Mouse (Mus musculus) liver, embryonic 15.5 days (tissue): ENCODE data around the gene Cyp2ab1. TPM values are rescaled to one million over a fixed set of nuclear protein-coding genes. Genes with fewer than 3 reads are reported as not detected.
A peak's percentile ranks its signal among the peaks of the same experiment; 100 is the strongest.
"Not testable (repeated sequence)": the region's sequence is repeated elsewhere in the genome, so short reads cannot be mapped to it uniquely, and the experiment has no call there.

Source experiments
- ATAC-seq: fragments of 200-750 bp; cut with Nextera tagmentation; 2 replicates; pipeline ENCODE4 v1.8.0; 2017; ENCODE audit warnings: moderate number of reproducible peaks, mild to moderate bottlenecking, moderate library complexity; ENCODE audit not compliant: insufficient read depth
- H3K27ac ChIP-seq: fragments of 300-500 bp; sonication (generic); replicated peaks from 2 replicates; pipeline ENCODE4 v1.5.1; 2015; ENCODE audit warnings: mild to moderate bottlenecking, inconsistent platforms
- H3K27me3 ChIP-seq: fragments of 300-500 bp; sonication (generic); 2 replicates; pipeline ENCODE4 v1.6.1; 2015; ENCODE audit warnings: mild to moderate bottlenecking, inconsistent platforms
- H3K36me3 ChIP-seq: fragments of 300-500 bp; sonication (generic); replicated peaks from 2 replicates; pipeline ENCODE4 v1.6.1; 2015; ENCODE audit warnings: moderate library complexity, mild to moderate bottlenecking, inconsistent platforms
- H3K4me1 ChIP-seq: fragments of 300-500 bp; sonication (generic); replicated peaks from 2 replicates; pipeline ENCODE4 v1.6.1; 2015; ENCODE audit warnings: inconsistent platforms
- H3K4me2 ChIP-seq: fragments of 300-500 bp; sonication (generic); 2 replicates; pipeline ENCODE4 v1.6.1; 2015; ENCODE audit warnings: moderate library complexity, mild to moderate bottlenecking, inconsistent platforms
- H3K4me3 ChIP-seq: fragments of 300-500 bp; sonication (generic); replicated peaks from 2 replicates; pipeline ENCODE4 v1.5.1; 2015; ENCODE audit warnings: mild to moderate bottlenecking, inconsistent platforms
- H3K9ac ChIP-seq: fragments of 300-500 bp; sonication (generic); 2 replicates; pipeline ENCODE4 v1.6.1; 2015; ENCODE audit warnings: moderate library complexity, mild to moderate bottlenecking, inconsistent platforms
- H3K9me3 ChIP-seq: fragments of 300-500 bp; sonication (generic); replicated peaks from 2 replicates; pipeline ENCODE4 v1.6.1; 2016; ENCODE audit warnings: inconsistent platforms
- WGBS: fragments of 180-500 bp; shearing (Covaris S2); methylation state at CpG from one replicate; pipeline ENCODE4 v1.1.7; 2015; ENCODE audit warnings: mixed read lengths; ENCODE audit not compliant: insufficient replicate concordance; 5-methylcytosine and 5-hydroxymethylcytosine counted together
- polyA plus RNA-seq: library from polyadenylated mRNA; unstranded; fragments of >200 nt; fragmentation: Nextera tagmentation; extraction: Ambion mirVana; gene quantifications from 2 replicates; pipeline ENCODE4 v1.2.1, GENCODE M21; 2015

Gene Cyp2ab1
- polyA plus RNA-seq = 0.03 TPM in 1 of 2 replicates, not detected in the other

- Histone ChIP-seq H3K27me3 (no peaks in the 10 kb centered on the region), H3K9me3 (no peaks in the 10 kb centered on the region), H3K4me3 (no peak within 1 kb of the TSS), H3K4me1 (no peaks in the 10 kb centered on the region), H3K36me3 (0 out of 2 replicates have a peak, but pooled peaks cover 6% of the 10 kb centered on the region), H3K27ac (no peak within 1 kb of the TSS), H3K9ac (no peak within 1 kb of the TSS), H3K4me2 (no peak within 1 kb of the TSS)
- WGBS = 38% methylated on average over 5 of the region's 5 CpGs
- ATAC-seq = no peak
These were observed at the start of gene Cyp2ab1 for GRCm38 (mm10) chr16:20325286-20325685. Gene Cyp2ab1, minus strand, starts transcription at chr16:20325404.

GRCm38 (mm10) chr16:20371731-20372130 is 46.5 kb upstream of the Cyp2ab1 start:
- peaks cover 78% of the 10 kb centered on the region for H3K36me3 ChIP-seq
- H3K9me3 ChIP-seq = no peaks in the 10 kb centered on the region
- no peak overlapping the region for H3K4me3 ChIP-seq
- H3K27ac ChIP-seq = peak overlapping the region; percentile 33
- H3K4me2 ChIP-seq = no peak overlapping the region
- H3K4me1 ChIP-seq = peaks cover 8% of the 10 kb centered on the region
- no peak for ATAC-seq
- H3K9ac ChIP-seq = no peak overlapping the region
- WGBS = 42% methylated on average over 4 of the region's 4 CpGs
- H3K27me3 ChIP-seq = no peaks in the 10 kb centered on the region

- H3K4me1 ChIP-seq = peaks cover 8% of the 10 kb centered on the region
- no peaks in the 10 kb centered on the region for H3K27me3 ChIP-seq
- 78% methylated on average over 9 of the region's 9 CpGs for WGBS
- peaks cover 77% of the 10 kb centered on the region for H3K36me3 ChIP-seq
- H3K4me3 ChIP-seq = no peak overlapping the region
- H3K9ac ChIP-seq = no peak overlapping the region
- no peak for ATAC-seq
- H3K4me2 ChIP-seq = no peak overlapping the region
- H3K9me3 ChIP-seq = no peaks in the 10 kb centered on the region
- H3K27ac ChIP-seq = no peak overlapping the region
These were observed 43.0 kb upstream of the Cyp2ab1 start for GRCm38 (mm10) chr16:20368221-20368620.

GRCm38 (mm10) chr16:20362121-20362520 is 36.9 kb upstream of the Cyp2ab1 start:
- WGBS = 87% methylated on average over 11 of the region's 11 CpGs
- H3K36me3 ChIP-seq = peaks cover 67% of the 10 kb centered on the region
- no peak for ATAC-seq

GRCm38 (mm10) chr16:20361496-20361895 is 36.3 kb upstream of the Cyp2ab1 start:
- not testable (repeated sequence) for H3K4me2 ChIP-seq, H3K4me1 ChIP-seq, H3K4me3 ChIP-seq, H3K27me3 ChIP-seq, H3K27ac ChIP-seq, H3K9me3 ChIP-seq, ATAC-seq, H3K9ac ChIP-seq
- H3K36me3 ChIP-seq = peaks cover 65% of the 10 kb centered on the region
- 67% methylated on average over 3 of the region's 3 CpGs for WGBS

More at GRCm38 (mm10) chr16:20362121-20362520, 36.9 kb upstream of the Cyp2ab1 start:
- H3K27me3 ChIP-seq = no peaks in the 10 kb centered on the region
- H3K4me2 ChIP-seq = no peak overlapping the region
- H3K9ac ChIP-seq = no peak overlapping the region
- H3K4me1 ChIP-seq = no peaks in the 10 kb centered on the region; the same call in 1 of the 2 replicates
- H3K27ac ChIP-seq = no peak overlapping the region
- H3K4me3 ChIP-seq = no peak overlapping the region
- no peaks in the 10 kb centered on the region for H3K9me3 ChIP-seq

- Histone ChIP-seq H3K27me3 (no peaks in the 10 kb centered on the region), H3K9ac (no peak overlapping the region), H3K4me1 (no peaks in the 10 kb centered on the region; the same call in 1 of the 2 replicates), H3K9me3 (no peaks in the 10 kb centered on the region), H3K4me2 (no peak overlapping the region), H3K27ac (no peak overlapping the region), H3K36me3 (peaks cover 67% of the 10 kb centered on the region), H3K4me3 (no peak overlapping the region)
- WGBS = 70% methylated on average over 9 of the region's 9 CpGs
- ATAC-seq = no peak
These were observed 34.6 kb upstream of the Cyp2ab1 start for GRCm38 (mm10) chr16:20359643-20360295.

- Histone ChIP-seq H3K27me3 (no peaks in the 10 kb centered on the region), H3K36me3 (peaks cover 51% of the 10 kb centered on the region), H3K4me3 (no peak overlapping the region), H3K9ac (no peak overlapping the region), H3K4me1 (no peaks in the 10 kb centered on the region; the same call in 1 of the 2 replicates), H3K9me3 (no peaks in the 10 kb centered on the region), H3K27ac (no peak overlapping the region), H3K4me2 (no peak overlapping the region)
- WGBS = 63% methylated on average over 5 of the region's 5 CpGs
- ATAC-seq = peak; percentile 49; the same call in 1 of the 2 replicates
These were observed 32.6 kb upstream of the Cyp2ab1 start for GRCm38 (mm10) chr16:20357837-20358236.

GRCm38 (mm10) chr16:20354762-20355161 is 29.6 kb upstream of the Cyp2ab1 start:
- no peak overlapping the region for H3K4me2 ChIP-seq
- no peaks in the 10 kb centered on the region for H3K9me3 ChIP-seq
- WGBS = 75% methylated on average over 2 of the region's 2 CpGs
- H3K4me3 ChIP-seq = no peak overlapping the region
- H3K9ac ChIP-seq = no peak overlapping the region
- no peak overlapping the region for H3K27ac ChIP-seq
- H3K4me1 ChIP-seq = no peaks in the 10 kb centered on the region
- no peak for ATAC-seq
- H3K36me3 ChIP-seq = peaks cover 41% of the 10 kb centered on the region
- no peaks in the 10 kb centered on the region for H3K27me3 ChIP-seq

- Histone ChIP-seq H3K9me3 (no peaks in the 10 kb centered on the region), H3K4me3 (no peak overlapping the region), H3K4me1 (no peaks in the 10 kb centered on the region), H3K27me3 (no peaks in the 10 kb centered on the region), H3K27ac (no peak overlapping the region), H3K9ac (no peak overlapping the region), H3K36me3 (peaks cover 41% of the 10 kb centered on the region), H3K4me2 (no peak overlapping the region)
- no peak for ATAC-seq
- WGBS = 69% methylated on average over 1 of the region's 1 CpGs
These were observed 28.8 kb upstream of the Cyp2ab1 start for GRCm38 (mm10) chr16:20354011-20354410.

- no peak for ATAC-seq
- WGBS = 77% methylated on average over 1 of the region's 1 CpGs
- no peaks in the 10 kb centered on the region for H3K9me3 ChIP-seq
- H3K4me2 ChIP-seq = no peak overlapping the region
- no peak overlapping the region for H3K4me3 ChIP-seq
- H3K27me3 ChIP-seq = no peaks in the 10 kb centered on the region
- H3K4me1 ChIP-seq = no peaks in the 10 kb centered on the region
- H3K36me3 ChIP-seq = peaks cover 22% of the 10 kb centered on the region
- H3K9ac ChIP-seq = no peak overlapping the region
- no peak overlapping the region for H3K27ac ChIP-seq
These were observed 20.3 kb upstream of the Cyp2ab1 start for GRCm38 (mm10) chr16:20345464-20345863.

GRCm38 (mm10) chr16:20338616-20339015 is 13.4 kb upstream of the Cyp2ab1 start:
- no peak overlapping the region for H3K4me2 ChIP-seq
- WGBS = 89% methylated on average over 3 of the region's 3 CpGs

GRCm38 (mm10) chr16:20334918-20335317 is 9.7 kb upstream of the Cyp2ab1 start:
- WGBS = 83% methylated on average over 8 of the region's 8 CpGs
- Histone ChIP-seq H3K4me2 (no peak overlapping the region), H3K4me1 (no peaks in the 10 kb centered on the region), H3K36me3 (peaks cover 55% of the 10 kb centered on the region), H3K9me3 (no peaks in the 10 kb centered on the region), H3K27me3 (no peaks in the 10 kb centered on the region), H3K4me3 (no peak overlapping the region), H3K27ac (no peak overlapping the region), H3K9ac (no peak overlapping the region)
- ATAC-seq = no peak

More at GRCm38 (mm10) chr16:20338616-20339015, 13.4 kb upstream of the Cyp2ab1 start:
- Histone ChIP-seq H3K36me3 (peaks cover 35% of the 10 kb centered on the region), H3K27me3 (no peaks in the 10 kb centered on the region), H3K4me3 (no peak overlapping the region), H3K9ac (no peak overlapping the region), H3K27ac (no peak overlapping the region), H3K9me3 (no peaks in the 10 kb centered on the region), H3K4me1 (no peaks in the 10 kb centered on the region)
- ATAC-seq = no peak
